Mouse (Mus musculus): ENCODE results near the gene Ybey.

The Ybey gene

GRCm38 (mm10) chr10:76442178-76443088 is 26.5 kb downstream of the Ybey start, which contains the start of gene Pcnt:
Gene Pcnt, minus strand, starts transcription at chr10:76442786.
- DNase-seq: peak; percentile 98

GRCm38 (mm10) chr10:76440281-76440680 is 28.6 kb downstream of the Ybey start, which contains the start of gene AC141477.1:
Gene AC141477.1, minus strand, starts transcription at chr10:76440444.
- DNase-seq: no peak

GRCm38 (mm10) chr10:76439107-76439890 is 29.6 kb downstream of the Ybey start:
- DNase-seq: no peak

- DNase-seq: no peak
Observed at GRCm38 (mm10) chr10:76433925-76434324, 35.0 kb downstream of the Ybey start.

GRCm38 (mm10) chr10:76425674-76426073 is 43.2 kb downstream of the Ybey start:
- no peak for DNase-seq

GRCm38 (mm10) chr10:76416811-76417210 is 52.1 kb downstream of the Ybey start:
- no peak for DNase-seq
